13 mouse cellular contexts compared by ENCODE assay signal in the genomic region with DNA sequence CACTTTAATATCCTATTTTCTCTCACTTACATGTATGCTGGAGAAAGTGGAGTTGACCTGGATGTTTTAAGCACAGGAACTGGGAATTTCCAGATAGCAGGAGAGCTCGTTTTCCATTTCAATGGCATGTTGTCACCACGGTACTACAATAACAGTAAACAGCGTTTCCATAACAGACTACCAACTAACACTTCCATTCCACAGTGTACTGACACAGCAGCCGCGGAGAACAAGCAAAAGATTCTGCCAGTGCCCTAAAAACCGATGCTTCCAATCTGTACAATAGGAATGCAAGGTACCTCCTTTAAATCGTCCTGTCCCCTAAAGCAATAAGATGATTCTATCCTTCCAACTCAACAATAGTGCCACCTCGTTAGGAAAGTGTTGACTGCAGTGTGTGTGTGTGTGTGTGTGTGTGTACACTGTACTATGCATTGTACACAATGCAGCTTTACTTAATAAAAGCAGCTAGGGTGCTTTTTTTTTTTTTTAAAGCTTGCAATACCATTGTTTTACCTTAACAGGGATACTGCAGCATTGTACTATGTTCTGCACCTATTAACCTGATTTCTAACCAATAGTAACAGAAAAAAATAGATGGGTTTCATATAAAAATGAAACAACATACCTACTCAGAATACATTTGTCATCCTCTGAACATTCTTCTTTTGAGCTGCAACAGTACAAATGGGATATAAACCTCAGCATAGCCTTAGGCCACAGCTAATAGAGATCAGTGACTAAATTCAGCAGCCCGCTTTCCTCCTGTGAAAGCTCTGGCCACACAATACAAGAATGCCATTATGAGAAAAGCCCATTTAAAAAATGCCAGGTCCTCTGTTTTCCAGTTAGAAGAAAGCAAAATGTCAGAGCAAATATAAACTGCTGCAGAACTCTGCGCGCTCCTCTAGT.
DNase-seq lines count a peak whose midpoint lies in the region; ATAC-seq and TF ChIP-seq lines count a peak whose summit lies in the region.
"Had no signal": no experiment of that assay in that cellular context is flagged by ENCODE, and none has a peak within 500 bp of the region (broad histone marks: within the 10 kb centered on the region; RNA-seq: fewer than 3 reads in every experiment).

No protein-coding gene starts in this region.

- no peaks in the 10 kb centered on the region for H3K36me3 ChIP-seq in embryonic facial prominence, embryonic 12.5 days
- H3K36me3 ChIP-seq in embryonic facial prominence, embryonic 10.5 days (replicated peaks): no peaks in the 10 kb centered on the region
- H3K36me3 ChIP-seq in neural tube, embryonic 11.5 days (ENCODE audit: control insufficient read depth, insufficient read depth, low read length): no peaks in the 10 kb centered on the region
- no peaks in the 10 kb centered on the region for H3K36me3 ChIP-seq in hindbrain, postnatal 0 days (ENCODE audit: insufficient read depth, low read length)
- no peaks in the 10 kb centered on the region for H3K36me3 ChIP-seq in stomach, postnatal 0 days (ENCODE audit: control insufficient read depth, insufficient read depth, low read length)
- H3K36me3 ChIP-seq: limb, embryonic 10.5 days; lung, embryonic 15.5 days had no signal

- no peaks in the 10 kb centered on the region for H3K4me1 ChIP-seq in embryonic facial prominence, embryonic 12.5 days
- no peaks in the 10 kb centered on the region for H3K4me1 ChIP-seq in embryonic facial prominence, embryonic 10.5 days
- H3K4me1 ChIP-seq in neural tube, embryonic 11.5 days (ENCODE audit: control insufficient read depth, insufficient read depth, low read length): no peaks in the 10 kb centered on the region
- H3K4me1 ChIP-seq in hindbrain, postnatal 0 days (ENCODE audit: insufficient read depth, low read length): no peaks in the 10 kb centered on the region
- no peaks in the 10 kb centered on the region for H3K4me1 ChIP-seq in stomach, postnatal 0 days (replicated peaks; ENCODE audit: control insufficient read depth, insufficient read depth)
- H3K4me1 ChIP-seq: limb, embryonic 10.5 days; lung, embryonic 15.5 days had no signal

- 48% methylated on average over 11 of the region's 11 CpGs for WGBS in embryonic facial prominence, embryonic 12.5 days
- 43% methylated on average over 11 of the region's 11 CpGs for whole genome bisulfite sequencing in embryonic facial prominence, embryonic 10.5 days
- WGBS in neural tube, embryonic 11.5 days: 50% methylated on average over 11 of the region's 11 CpGs
- WGBS in hindbrain, postnatal 0 days: 36% methylated on average over 11 of the region's 11 CpGs
- 67% methylated on average over 11 of the region's 11 CpGs for WGBS in stomach, postnatal 0 days

- no peak for TF ChIP-seq CTCF in hindbrain, postnatal 0 days (IDR thresholded peaks at IDR 0.05; ENCODE audit: low read depth)
- TF ChIP-seq CTCF in stomach, postnatal 0 days (IDR thresholded peaks at IDR 0.05; ENCODE audit: low read depth): no peak

- no peaks in the 10 kb centered on the region for H3K27me3 ChIP-seq in embryonic facial prominence, embryonic 12.5 days
- no peaks in the 10 kb centered on the region for H3K27me3 ChIP-seq in embryonic facial prominence, embryonic 10.5 days (replicated peaks; ENCODE audit: low read depth, poor library complexity, severe bottlenecking)
- no peaks in the 10 kb centered on the region for H3K27me3 ChIP-seq in neural tube, embryonic 11.5 days (ENCODE audit: control insufficient read depth, insufficient read depth, low read length)
- no peaks in the 10 kb centered on the region for H3K27me3 ChIP-seq in hindbrain, postnatal 0 days (ENCODE audit: insufficient read depth, low read length)
- H3K27me3 ChIP-seq in stomach, postnatal 0 days (ENCODE audit: control insufficient read depth, insufficient read depth, low read length): no peaks in the 10 kb centered on the region
- H3K27me3 ChIP-seq: lung, embryonic 15.5 days had no signal

- no peak overlapping the region for H3K27ac ChIP-seq in embryonic facial prominence, embryonic 12.5 days
- no peak overlapping the region for H3K27ac ChIP-seq in embryonic facial prominence, embryonic 10.5 days (replicated peaks)
- H3K27ac ChIP-seq in neural tube, embryonic 11.5 days (ENCODE audit: low read depth, low read length): no peak overlapping the region
- peak overlapping the region; percentile 3 for H3K27ac ChIP-seq in hindbrain, postnatal 0 days
- H3K27ac ChIP-seq in stomach, postnatal 0 days (replicated peaks): no peak overlapping the region
- H3K27ac ChIP-seq: kidney, postnatal 0 days; limb, embryonic 10.5 days; lung, embryonic 15.5 days had no signal

- no peak overlapping the region for H3K4me3 ChIP-seq in embryonic facial prominence, embryonic 12.5 days
- no peak overlapping the region for H3K4me3 ChIP-seq in embryonic facial prominence, embryonic 10.5 days
- no peak overlapping the region for H3K4me3 ChIP-seq in neural tube, embryonic 11.5 days (ENCODE audit: low read depth, low read length)
- peak overlapping the region; percentile 33 for H3K4me3 ChIP-seq in hindbrain, postnatal 0 days (ENCODE audit: low read length)
- H3K4me3 ChIP-seq in stomach, postnatal 0 days (ENCODE audit: low read depth, low read length): no peak overlapping the region
- H3K4me3 ChIP-seq: limb, embryonic 10.5 days; lung, embryonic 15.5 days had no signal

- peak overlapping the region; percentile 21; the same call in 1 of the 2 replicates for H3K4me2 ChIP-seq in embryonic facial prominence, embryonic 12.5 days (replicated peaks)
- peak overlapping the region; percentile 12; the same call in 1 of the 2 replicates for H3K4me2 ChIP-seq in neural tube, embryonic 11.5 days (ENCODE audit: low read depth)
- peak overlapping the region; percentile 53 for H3K4me2 ChIP-seq in hindbrain, postnatal 0 days (ENCODE audit: low read depth, low read length)
- no peak overlapping the region for H3K4me2 ChIP-seq in stomach, postnatal 0 days (replicated peaks; ENCODE audit: low read depth)
- H3K4me2 ChIP-seq: lung, embryonic 15.5 days had no signal

- DNase-seq in embryonic facial prominence, embryonic 10.5 days (ENCODE audit: low spot score): no peak
- DNase-seq in neural tube, embryonic 11.5 days (ENCODE audit: low spot score): no peak
- DNase-seq in neural tube, embryonic 10.5 days (ENCODE audit: extremely low spot score, low spot score): no peak
- DNase-seq in hindbrain, postnatal 0 days (ENCODE audit: low spot score): peak; percentile 14
- no peak for DNase-seq in urinary bladder, postnatal 10 days (ENCODE audit: low spot score)
- no peak for DNase-seq in stomach, postnatal 0 days (ENCODE audit: low spot score)
- no peak for DNase-seq in kidney, postnatal 25 days
- DNase-seq: B cell, adult 2 months had no signal

- H3K9me3 ChIP-seq in embryonic facial prominence, embryonic 12.5 days: no peaks in the 10 kb centered on the region
- no peaks in the 10 kb centered on the region for H3K9me3 ChIP-seq in embryonic facial prominence, embryonic 10.5 days
- H3K9me3 ChIP-seq in neural tube, embryonic 11.5 days (ENCODE audit: control insufficient read depth, low read length): no peaks in the 10 kb centered on the region
- H3K9me3 ChIP-seq in hindbrain, postnatal 0 days (ENCODE audit: low read length): no peaks in the 10 kb centered on the region
- H3K9me3 ChIP-seq in stomach, postnatal 0 days (ENCODE audit: control insufficient read depth, low read length): no peaks in the 10 kb centered on the region
- H3K9me3 ChIP-seq: limb, embryonic 10.5 days; lung, embryonic 15.5 days had no signal

- no peak for TF ChIP-seq EP300 in stomach, postnatal 0 days (optimal IDR thresholded peaks at IDR 0.05)

- H3K9ac ChIP-seq in embryonic facial prominence, embryonic 12.5 days: no peak overlapping the region
- H3K9ac ChIP-seq in neural tube, embryonic 11.5 days (ENCODE audit: low read length): no peak overlapping the region
- H3K9ac ChIP-seq in hindbrain, postnatal 0 days (replicated peaks; ENCODE audit: low read length): peak overlapping the region; percentile 44
- no peak overlapping the region for H3K9ac ChIP-seq in stomach, postnatal 0 days (ENCODE audit: low read length)
- H3K9ac ChIP-seq: lung, embryonic 15.5 days had no signal

- ATAC-seq in embryonic facial prominence, embryonic 12.5 days (ENCODE audit: insufficient number of reproducible peaks, insufficient read depth, low FRiP score, low TSS enrichment): no peak
- ATAC-seq in neural tube, embryonic 11.5 days (ENCODE audit: insufficient read depth, low FRiP score, low TSS enrichment): no peak
- peak; percentile 53; the same call in 1 of the 2 replicates for ATAC-seq in hindbrain, postnatal 0 days
- no peak for ATAC-seq in stomach, postnatal 0 days (ENCODE audit: low FRiP score, low TSS enrichment)
- ATAC-seq: Patski had no signal
